23 mouse cellular contexts compared by ENCODE assay signal in the genomic region with DNA sequence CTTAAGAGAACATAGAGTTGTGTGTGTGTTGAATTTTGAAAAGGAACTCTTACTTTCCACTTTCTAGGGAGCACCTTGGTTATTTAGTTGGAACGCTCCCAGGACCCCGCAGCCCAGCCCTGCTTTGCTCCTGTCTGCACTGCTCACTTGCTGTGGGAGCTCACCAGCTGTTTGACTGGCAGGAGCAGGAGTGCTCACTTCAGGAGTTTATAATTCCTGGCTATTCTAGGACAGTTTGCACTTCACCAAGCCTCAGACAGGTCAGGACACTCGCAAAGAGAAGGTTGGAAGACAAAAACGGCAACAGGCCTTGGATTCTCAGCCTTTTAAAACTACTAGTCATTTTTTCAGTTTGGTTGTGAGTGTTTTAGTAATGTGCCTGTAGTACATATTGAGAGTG.
A peak's percentile ranks its signal among the peaks of the same experiment; 100 is the strongest.
DNase-seq lines count a peak whose midpoint lies in the region; ATAC-seq lines count a peak whose summit lies in the region.
"Had no signal": no experiment of that assay in that cellular context is flagged by ENCODE, and none has a peak within 500 bp of the region (broad histone marks: within the 10 kb centered on the region; RNA-seq: fewer than 3 reads in every experiment).

No protein-coding gene starts in this region.

- peak; percentile 23 for DNase-seq in gastrocnemius, postnatal 10 days
- DNase-seq in gastrocnemius, postnatal 36 days, result no peak
- DNase-seq in retina, embryonic 14.5 days (ENCODE audit: low spot score), result peak; percentile 6
- no peak for DNase-seq in retina, postnatal 1 day
- peak; percentile 63 for DNase-seq in skeletal muscle tissue, adult 2 months (ENCODE audit: low read depth, low spot score)
- DNase-seq in ovary, postnatal 10 days (ENCODE audit: low spot score), result no peak
- DNase-seq in yolk sac, embryonic 10.5 days (ENCODE audit: low spot score), result no peak
- DNase-seq: adrenal gland, postnatal 25 days; cerebellum, adult 9-11 months; kidney, adult 18-20 months; kidney, postnatal 10 days; lung, postnatal 10 days; right cerebral cortex, postnatal 25 days; thymus, postnatal 25 days had no signal

- H3K27ac ChIP-seq in heart, embryonic 15.5 days, result peak overlapping the region; percentile 53
- H3K27ac ChIP-seq: embryonic facial prominence, embryonic 15.5 days; hindbrain, embryonic 14.5 days; left cerebral cortex, adult 2 months; midbrain, embryonic 10.5 days; neural tube, embryonic 15.5 days had no signal

- no peak overlapping the region for H3K9ac ChIP-seq in heart, embryonic 15.5 days
- H3K9ac ChIP-seq: embryonic facial prominence, embryonic 15.5 days; hindbrain, embryonic 14.5 days; neural tube, embryonic 15.5 days had no signal

- no peaks in the 10 kb centered on the region for H3K9me3 ChIP-seq in heart, embryonic 15.5 days (replicated peaks)
- H3K9me3 ChIP-seq: embryonic facial prominence, embryonic 15.5 days; midbrain, embryonic 10.5 days; neural tube, embryonic 15.5 days had no signal

- H3K27me3 ChIP-seq in heart, embryonic 15.5 days, result no peaks in the 10 kb centered on the region
- H3K27me3 ChIP-seq: embryonic facial prominence, embryonic 15.5 days; neural tube, embryonic 15.5 days had no signal

- peak overlapping the region; percentile 34 for H3K4me2 ChIP-seq in heart, embryonic 15.5 days
- H3K4me2 ChIP-seq: embryonic facial prominence, embryonic 15.5 days; hindbrain, embryonic 14.5 days; neural tube, embryonic 15.5 days had no signal

- intact Hi-C loops in gastrocnemius, postnatal 36 days (cut with DNase I), result loop anchor here (10.0 kb wide), 1 partner anchor 1000 kb away; no protein-coding TSS in a partner anchor

- ATAC-seq in heart, embryonic 15.5 days (replicated peaks; ENCODE audit: insufficient number of reproducible peaks, insufficient read depth, low FRiP score, low read depth), result no peak; the same call in 1 of the 2 replicates
- ATAC-seq: forebrain, embryonic 16.5 days; inflammation-experienced regulatory T-cells, adult 6 months; midbrain, embryonic 16.5 days had no signal

- H3K4me1 ChIP-seq in heart, embryonic 15.5 days (replicated peaks), result peaks cover 9% of the 10 kb centered on the region
- H3K4me1 ChIP-seq: embryonic facial prominence, embryonic 15.5 days; midbrain, embryonic 10.5 days; neural tube, embryonic 15.5 days had no signal

- H3K36me3 ChIP-seq in heart, embryonic 15.5 days, result no peaks in the 10 kb centered on the region
- H3K36me3 ChIP-seq: embryonic facial prominence, embryonic 15.5 days; midbrain, embryonic 10.5 days; neural tube, embryonic 15.5 days had no signal

- 45% methylated on average over 4 of the region's 4 CpGs for WGBS in heart, embryonic 15.5 days

- H3K4me3 ChIP-seq in heart, embryonic 15.5 days, result peak overlapping the region; percentile 24
- H3K4me3 ChIP-seq: embryonic facial prominence, embryonic 15.5 days; left cerebral cortex, adult 2 months; midbrain, embryonic 10.5 days; neural tube, embryonic 15.5 days had no signal

Comparison
In these comparisons a context has a peak if more than half of its experiments do, and no peak if none do; other contexts are left out.
1. DNase-seq: peak in gastrocnemius, postnatal 10 days (single experiment), retina, embryonic 14.5 days (single experiment) and skeletal muscle tissue, adult 2 months (single experiment); none in gastrocnemius, postnatal 36 days (0 of 2), retina, postnatal 1 day (single experiment), ovary, postnatal 10 days (single experiment) and yolk sac, embryonic 10.5 days (single experiment).